Mouse (Mus musculus): ENCODE measurements at regions not wholly inside any gene's neighbourhood (a gene's known extent, or its start where the extent isn't known, plus 50 kb on each side); places are given as distances from the start of the nearest gene placed in this dataset.

- TF ChIP-seq CTCF (IDR thresholded peaks at IDR 0.05) (no peak), EP300 (IDR thresholded peaks at IDR 0.05) (no peak)
Observed at GRCm38 (mm10) chr2:50815541-50815940, 333.4 kb downstream of the Rnd3 start.

Data from lung, postnatal 0 days (tissue).